Mouse (Mus musculus) 3134 (cell line): ENCODE measurements at regions not wholly inside any gene's neighbourhood (a gene's known extent, or its start where the extent isn't known, plus 50 kb on each side); places are given as distances from the start of the nearest gene placed in this dataset.

ENCODE experiments used
- DNase-seq: peaks from one replicate; pipeline ENCODE4 v3.0.0-alpha.2; 2011; ENCODE audit warnings: low spot score; ENCODE audit not compliant: insufficient read length; ENCODE audit errors: extremely low read depth

GRCm38 (mm10) chr1:18849038-18849437 is 253.8 kb upstream of the Tfap2d start:
- DNase-seq = no peak

DNA sequence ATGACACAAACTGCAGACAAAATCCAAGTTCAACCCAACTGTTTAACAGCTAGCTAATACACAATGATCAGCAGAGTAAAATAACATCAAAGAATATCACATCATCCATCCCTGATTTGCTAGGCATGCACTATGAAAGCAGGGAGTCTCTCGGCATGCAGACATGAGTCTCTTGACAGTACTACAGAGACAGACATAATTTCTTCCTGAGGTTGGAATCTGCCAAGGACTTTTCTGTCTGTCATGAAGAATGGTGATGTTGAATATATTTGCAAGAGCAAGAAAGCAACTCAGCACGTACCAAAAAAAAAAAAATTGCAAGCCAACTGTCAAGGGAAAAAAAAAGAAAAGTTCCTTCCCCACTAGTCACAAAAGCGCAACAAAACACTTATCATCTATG is 245.4 kb upstream of the Tfap2d start:
- DNase-seq = no peak

DNA sequence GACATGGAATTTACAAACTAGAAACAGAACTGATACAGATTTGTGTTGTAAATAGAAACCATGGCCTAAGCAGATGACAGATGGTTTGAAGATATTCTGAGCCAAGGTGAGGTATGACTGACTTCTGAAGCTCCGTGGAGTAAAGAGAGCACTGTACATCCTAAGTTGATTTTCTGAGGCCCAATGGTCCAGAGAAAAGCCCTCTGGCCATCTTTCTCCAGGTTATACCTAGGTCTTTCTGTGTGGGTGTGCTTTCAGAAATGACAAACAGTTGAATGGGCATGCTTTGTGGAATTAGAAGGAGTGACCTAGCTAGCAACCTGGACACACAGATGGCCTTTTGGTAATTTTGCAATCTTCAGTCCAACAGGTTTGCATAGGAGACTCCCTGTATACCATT is 199.6 kb upstream of the Tfap2d start:
- no peak for DNase-seq

- no peak for DNase-seq
Measured at GRCm38 (mm10) chr1:18903696-18904095, 199.1 kb upstream of the Tfap2d start.

DNA sequence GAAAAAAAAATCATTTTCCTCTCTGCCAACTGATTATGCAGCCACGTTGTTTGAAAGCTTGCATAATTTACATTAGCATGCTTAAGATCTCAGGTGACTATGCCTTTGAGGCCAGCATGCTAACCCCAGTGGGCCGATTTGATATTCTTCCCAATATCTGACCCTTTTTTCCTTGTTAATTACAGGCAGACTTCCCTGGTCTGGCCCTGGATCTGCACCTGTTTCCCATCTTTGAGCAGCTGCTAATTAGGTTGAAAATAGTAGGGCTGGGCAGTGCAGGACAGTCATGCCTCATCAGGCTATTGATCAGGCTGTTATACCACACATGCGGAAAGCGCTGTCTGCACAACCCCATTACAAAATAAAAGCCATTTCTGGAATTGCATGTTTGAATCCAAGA is 191.2 kb upstream of the Tfap2d start:
- DNase-seq = no peak

GRCm38 (mm10) chr1:18956276-18956675 is 146.5 kb upstream of the Tfap2d start:
- no peak for DNase-seq

DNA sequence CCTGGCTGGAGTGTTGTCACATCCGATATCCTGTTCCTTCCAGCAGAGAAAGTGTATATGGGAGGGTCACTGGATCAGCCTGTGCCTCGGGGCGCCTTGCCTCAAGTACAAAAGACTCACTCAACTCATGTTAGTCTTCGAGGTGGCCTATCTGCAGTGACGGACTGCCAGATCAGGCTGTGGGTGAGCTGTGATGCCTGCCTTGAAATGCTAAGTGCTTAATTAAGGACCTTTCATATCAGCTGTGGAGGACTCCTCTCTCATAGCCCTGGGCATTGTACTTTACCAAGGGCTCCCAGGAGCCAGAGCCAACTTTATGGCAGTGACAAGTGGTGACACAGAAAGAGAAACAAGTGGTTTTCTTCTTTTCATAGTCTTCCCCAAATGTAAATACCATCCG is 145.8 kb upstream of the Tfap2d start:
- DNase-seq = no peak

DNA sequence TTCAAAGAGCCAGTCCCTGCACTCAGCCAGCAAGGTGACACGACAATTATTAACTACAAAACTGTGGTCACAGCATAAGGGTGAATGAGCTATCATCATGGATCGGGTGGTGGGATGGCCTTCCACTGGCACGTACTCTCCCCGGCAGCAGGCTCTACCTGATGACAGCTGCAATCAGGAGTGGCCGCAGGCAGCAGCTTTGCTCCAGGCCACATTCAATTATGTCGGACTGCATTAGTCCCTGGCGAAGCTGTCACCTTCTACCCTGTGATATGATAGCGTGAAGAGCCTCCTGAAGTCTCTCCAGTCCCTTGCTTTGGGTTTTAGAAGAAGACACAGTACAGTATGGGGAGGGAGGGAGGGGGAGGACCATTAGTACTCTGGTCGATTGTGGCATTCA is 141.4 kb upstream of the Tfap2d start:
- DNase-seq = no peak

DNA sequence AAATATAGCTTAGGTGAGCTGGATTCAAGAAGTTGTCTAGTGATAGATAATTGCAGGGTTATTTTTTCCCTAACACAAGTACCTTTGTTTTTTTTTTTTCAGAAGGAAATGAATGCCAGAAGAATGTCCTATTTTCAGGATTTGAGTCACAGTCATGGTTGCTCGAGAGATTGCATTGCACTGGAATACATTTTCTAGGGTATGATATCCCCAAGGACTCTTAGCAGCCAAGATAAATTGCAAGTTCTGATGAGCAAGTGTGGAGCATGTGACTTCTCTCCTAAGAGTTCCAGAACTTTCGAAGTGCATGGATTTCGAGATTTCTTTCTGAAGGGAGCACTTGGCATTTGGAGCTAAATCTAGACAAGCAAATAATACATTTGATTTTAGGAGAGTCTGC is 140.9 kb upstream of the Tfap2d start:
- no peak for DNase-seq

DNA sequence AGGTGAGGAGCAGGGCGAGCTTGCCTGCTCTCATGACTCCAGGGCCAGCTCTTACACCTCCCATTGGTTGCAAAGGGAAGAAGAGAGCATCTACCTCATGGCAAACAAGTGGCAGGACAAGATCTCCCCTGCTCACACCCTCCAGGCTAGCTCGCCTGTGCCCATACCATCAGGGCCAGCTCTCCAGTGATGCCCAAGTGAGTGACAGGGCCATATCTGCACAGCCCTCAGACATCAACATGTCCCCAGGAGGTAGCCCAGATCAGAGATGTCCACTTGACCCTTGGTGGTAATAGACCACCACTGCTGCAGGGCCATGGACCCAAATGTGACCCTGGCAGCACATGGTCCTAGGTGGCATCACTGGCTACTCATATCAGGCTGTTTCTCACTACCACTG is 133.9 kb upstream of the Tfap2d start:
- DNase-seq = no peak

GRCm38 (mm10) chr1:18970173-18970572 is 132.6 kb upstream of the Tfap2d start:
- no peak for DNase-seq

- no peak for DNase-seq
Measured at GRCm38 (mm10) chr1:18973826-18974620, 128.8 kb upstream of the Tfap2d start.

GRCm38 (mm10) chr1:18974860-18975439 is 127.9 kb upstream of the Tfap2d start:
- no peak for DNase-seq

DNA sequence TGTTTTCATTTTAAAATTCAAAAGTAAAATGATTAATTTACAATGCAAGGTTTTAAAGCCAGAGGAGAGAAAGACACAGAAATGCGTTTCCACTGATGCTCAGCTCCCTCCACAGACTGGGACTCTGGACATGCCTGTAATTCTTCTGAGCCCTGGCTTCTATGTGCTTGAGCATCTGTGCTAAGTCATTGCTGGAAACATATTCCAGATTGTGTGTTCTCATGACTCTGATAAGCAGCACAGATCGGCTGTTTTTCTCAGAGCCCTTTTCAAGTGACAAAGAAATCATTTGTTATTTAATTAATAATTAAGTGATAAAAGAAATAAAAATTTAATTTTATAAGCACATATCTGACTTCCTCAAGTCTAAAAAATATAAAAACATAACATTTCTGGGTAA is 127.3 kb upstream of the Tfap2d start:
- no peak for DNase-seq

DNA sequence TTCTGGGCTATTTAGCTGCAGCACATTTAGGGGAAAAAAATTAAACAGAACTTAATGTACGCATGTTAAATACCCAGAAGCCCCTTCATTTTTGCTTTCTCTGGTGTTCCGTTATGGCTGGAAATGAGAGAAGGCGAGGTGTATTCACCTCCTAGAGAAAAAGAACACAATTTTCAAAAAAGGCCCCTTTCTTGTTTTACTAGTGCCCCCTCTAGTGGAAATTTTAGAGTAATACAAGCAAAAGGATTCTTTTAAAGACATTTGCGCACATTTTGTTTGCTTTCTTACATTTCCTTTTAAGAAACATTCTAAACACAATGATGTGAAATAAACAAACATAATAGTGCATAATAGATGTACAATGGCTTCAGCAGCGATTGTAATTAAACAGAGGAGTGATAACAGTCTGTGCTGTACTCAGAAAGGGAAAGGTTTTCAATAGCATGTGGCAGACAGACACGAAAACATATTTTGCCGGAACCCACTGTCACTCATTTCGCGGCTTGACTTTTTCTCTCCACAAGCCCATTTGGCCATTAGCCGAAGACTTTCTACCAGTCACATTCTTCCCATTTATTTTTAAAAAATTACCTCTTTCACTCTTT is 126.0 kb upstream of the Tfap2d start:
- peak; percentile 2 for DNase-seq

- no peak for DNase-seq
Measured at GRCm38 (mm10) chr1:18979141-18979540, 123.7 kb upstream of the Tfap2d start.

DNA sequence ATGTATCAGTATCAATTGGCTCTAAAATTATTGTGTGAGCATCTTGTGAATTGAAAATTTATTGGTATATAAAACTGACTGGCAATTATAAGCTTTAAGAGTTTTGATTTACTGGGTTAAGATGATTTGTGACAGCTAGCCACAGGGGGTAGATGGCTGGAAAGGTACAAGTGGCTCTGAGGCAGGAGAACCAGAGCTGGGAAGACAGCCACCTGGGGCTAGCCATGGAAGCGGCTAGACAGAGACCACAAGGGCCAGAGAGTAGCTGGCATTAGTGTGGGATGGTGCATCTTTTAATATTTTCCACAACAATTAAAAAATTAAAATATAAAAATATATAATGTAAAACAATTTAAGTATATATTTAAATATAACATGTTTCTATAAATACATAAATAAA is 86.0 kb upstream of the Tfap2d start:
- no peak for DNase-seq
